Mouse (Mus musculus) small intestine, adult 10 weeks (tissue): ENCODE measurements around the gene Gm10722. TPM values are rescaled to one million over a fixed set of nuclear protein-coding genes. Genes with fewer than 3 reads are reported as not detected.

Experiments used
- polyA plus RNA-seq: library from polyadenylated mRNA; stranded (reverse); fragments of 350-450 nt; fragmentation: Illumina TruSeq; extraction: RNeasy Lipid Tissue Mini Kit (QIAGEN cat#74804); gene quantifications from one replicate; pipeline ENCODE4 v1.2.3, GENCODE M21; 2014; ENCODE audit warnings: low replicate concordance

Gene Gm10722
- polyA plus RNA-seq, result not detected

DNA sequence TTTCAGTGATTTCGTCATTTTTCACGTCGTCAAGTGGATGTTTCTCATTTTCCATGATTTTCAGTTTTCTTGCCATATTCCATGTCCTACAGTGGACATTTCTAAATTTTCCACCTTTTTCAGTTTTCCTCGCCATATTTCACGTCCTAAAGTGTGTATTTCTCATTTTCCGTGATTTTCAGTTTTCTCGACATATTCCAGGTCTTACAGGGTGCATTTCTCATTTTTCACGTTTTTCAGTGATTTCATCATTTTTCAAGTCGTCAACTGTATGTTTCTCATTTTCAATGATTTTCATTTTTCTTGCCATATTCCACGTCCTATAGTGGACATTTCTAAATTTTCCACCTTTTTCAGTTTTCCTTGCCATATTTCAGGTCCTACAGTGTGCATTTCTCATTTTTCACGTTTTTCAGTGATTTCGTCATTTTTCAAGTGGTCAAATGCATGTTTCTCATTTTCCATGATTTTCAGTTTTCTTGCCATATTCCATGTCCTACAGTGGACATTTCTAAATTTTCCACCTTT lies at the start of gene Gm10722:
Gm10722 (plus strand) TSS at position 478 of the 528 bp plus-strand sequence.

DNA sequence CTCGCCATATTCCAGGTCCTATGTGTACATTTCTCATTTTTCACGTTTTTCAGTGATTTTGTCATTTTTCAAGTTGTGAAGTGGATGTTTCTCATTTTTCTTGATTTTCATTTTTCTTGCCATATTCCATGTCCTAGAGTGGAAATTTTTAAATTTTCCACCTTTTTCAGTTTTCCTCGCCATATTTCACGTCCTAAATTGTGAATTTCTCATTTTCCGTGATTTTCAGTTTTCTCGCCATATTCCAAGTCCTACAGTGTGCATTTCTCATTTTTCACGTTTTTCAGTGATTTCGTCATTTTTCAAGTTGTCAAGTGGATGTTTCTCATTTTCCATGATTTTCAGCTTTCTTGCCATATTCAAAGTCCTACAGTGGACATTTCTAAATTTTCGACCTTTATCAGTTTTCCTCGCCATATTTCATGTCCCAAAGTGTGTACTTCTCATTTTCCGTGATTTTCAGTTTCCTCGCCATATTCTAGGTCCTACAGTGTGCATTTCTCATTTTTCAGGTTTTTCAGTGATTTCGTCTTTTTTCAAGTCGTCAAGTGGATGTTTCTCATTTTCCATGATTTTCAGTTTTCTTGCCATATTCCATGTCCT lies 2.2 kb downstream of the Gm10722 start, which contains the start of gene Gm11168:
Gm11168 (plus strand) TSS at position 553 of the 603 bp plus-strand sequence.

DNA sequence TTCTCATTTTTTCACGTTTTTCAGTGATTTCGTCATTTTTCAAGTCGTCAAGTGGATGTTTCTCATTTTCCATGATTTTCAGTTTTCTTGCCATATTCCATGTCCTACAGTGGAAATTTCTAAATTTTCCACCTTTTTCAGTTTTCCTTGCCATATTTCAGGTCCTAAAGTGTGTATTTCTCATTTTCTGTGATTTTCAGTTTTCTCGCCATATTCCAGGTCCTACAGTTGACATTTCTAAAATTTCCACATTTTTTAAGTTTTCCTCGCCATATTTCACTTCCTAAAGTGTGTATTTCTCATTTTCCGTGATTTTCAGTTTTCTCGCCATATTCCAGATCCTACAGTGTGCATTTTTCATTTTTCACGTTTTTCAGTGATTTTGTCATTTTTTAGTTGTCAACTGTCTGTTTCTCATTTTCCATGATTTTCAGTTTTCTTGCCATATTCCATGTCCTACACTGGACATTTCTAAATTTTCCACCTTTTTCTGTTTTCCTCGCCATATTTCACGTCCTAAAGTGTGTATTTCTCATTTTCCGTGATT lies 12.1 kb downstream of the Gm10722 start, which contains the start of gene Gm10721:
Gm10721 (plus strand) TSS at position 408 of the 547 bp plus-strand sequence.

DNA sequence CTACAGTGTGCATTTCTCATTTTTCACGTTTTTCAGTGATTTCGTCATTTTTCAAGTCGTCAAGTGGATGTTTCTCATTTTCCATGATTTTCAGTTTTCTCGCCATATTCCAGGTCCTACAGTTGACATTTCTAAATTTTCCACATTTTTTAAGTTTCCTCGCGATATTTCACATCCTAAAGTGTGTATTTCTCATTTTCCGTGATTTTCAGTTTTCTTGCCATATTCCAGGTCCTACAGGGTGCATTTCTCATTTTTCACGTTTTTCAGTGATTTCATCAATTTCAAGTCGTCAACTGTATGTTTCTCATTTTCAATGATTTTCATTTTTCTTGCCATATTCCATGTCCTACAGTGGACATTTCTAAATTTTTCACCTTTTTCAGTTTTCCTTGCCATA lies 14.6 kb downstream of the Gm10722 start, which contains the start of gene Gm10720:
Gm10720 (plus strand) TSS at position 301 of the 400 bp plus-strand sequence.

DNA sequence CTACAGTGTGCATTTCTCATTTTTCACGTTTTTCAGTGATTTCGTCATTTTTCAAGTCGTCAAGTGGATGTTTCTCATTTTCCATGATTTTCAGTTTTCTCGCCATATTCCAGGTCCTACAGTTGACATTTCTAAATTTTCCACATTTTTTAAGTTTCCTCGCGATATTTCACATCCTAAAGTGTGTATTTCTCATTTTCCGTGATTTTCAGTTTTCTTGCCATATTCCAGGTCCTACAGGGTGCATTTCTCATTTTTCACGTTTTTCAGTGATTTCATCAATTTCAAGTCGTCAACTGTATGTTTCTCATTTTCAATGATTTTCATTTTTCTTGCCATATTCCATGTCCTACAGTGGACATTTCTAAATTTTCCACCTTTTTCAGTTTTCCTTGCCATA lies 16.4 kb downstream of the Gm10722 start, which contains the start of gene Gm10719:
Gm10719 (plus strand) TSS at position 301 of the 400 bp plus-strand sequence.

DNA sequence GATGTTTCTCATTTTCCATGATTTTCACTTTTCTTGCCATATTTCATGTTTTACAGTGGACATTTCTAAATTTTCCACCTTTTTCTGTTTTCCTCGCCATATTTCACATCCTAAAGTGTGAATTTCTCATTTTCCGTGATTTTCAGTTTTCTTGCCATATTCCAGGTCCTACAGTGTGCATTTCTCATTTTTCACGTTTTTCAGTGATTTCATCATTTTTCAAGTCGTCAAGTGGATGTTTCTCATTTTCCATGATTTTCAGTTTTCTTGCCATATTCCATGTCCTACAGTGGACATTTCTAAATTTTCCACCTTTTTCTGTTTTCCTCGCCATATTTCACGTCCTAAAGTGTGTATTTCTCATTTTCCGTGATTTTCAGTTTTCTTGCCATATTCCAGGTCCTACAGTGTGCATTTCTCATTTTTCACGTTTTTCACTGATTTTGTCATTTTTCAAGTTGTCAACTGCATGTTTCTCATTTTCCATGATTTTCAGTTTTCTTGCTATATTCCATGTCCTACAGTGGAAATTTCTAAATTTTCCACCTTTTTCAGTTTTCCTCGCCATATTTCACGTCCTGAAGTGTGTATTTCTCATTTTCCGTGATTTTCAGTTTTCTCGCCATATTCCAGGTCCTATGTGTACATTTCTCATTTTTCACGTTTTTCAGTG lies 22.7 kb downstream of the Gm10722 start, which contains the start of gene Gm10718:
Gm10718 (plus strand) TSS at position 236 of the 673 bp plus-strand sequence.

DNA sequence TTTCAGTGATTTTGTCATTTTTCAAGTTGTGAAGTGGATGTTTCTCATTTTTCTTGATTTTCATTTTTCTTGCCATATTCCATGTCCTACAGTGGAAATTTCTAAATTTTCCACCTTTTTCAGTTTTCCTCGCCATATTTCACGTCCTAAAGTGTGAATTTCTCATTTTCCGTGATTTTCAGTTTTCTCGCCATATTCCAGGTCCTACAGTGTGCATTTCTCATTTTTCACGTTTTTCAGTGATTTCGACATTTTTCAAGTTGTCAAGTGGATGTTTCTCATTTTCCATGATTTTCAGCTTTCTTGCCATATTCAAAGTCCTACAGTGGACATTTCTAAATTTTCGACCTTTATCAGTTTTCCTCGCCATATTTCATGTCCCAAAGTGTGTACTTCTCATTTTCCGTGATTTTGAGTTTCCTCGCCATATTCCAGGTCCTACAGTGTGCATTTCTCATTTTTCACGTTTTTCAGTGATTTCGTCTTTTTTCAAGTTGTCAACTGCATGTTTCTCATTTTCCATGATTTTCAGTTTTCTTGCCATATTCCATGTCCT lies 24.3 kb downstream of the Gm10722 start, which contains the start of gene Gm10717:
Gm10717 (plus strand) TSS at position 506 of the 556 bp plus-strand sequence.

DNA sequence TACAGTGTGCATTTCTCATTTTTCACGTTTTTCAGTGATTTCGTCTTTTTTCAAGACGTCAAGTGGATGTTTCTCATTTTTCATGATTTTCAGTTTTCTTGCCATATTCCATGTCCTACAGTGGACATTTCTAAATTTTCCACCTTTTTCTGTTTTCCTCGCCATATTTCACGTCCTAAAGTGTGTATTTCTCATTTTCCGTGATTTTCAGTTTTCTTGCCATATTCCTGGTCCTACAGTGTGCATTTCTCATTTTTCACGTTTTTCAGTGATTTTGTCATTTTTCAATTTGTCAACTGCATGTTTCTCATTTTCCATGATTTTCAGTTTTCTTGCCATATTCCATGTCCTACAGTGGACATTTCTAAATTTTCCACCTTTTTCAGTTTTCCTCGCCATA lies 33.6 kb downstream of the Gm10722 start, which contains the start of gene Gm17535:
Gm17535 (plus strand) TSS at position 301 of the 400 bp plus-strand sequence.

DNA sequence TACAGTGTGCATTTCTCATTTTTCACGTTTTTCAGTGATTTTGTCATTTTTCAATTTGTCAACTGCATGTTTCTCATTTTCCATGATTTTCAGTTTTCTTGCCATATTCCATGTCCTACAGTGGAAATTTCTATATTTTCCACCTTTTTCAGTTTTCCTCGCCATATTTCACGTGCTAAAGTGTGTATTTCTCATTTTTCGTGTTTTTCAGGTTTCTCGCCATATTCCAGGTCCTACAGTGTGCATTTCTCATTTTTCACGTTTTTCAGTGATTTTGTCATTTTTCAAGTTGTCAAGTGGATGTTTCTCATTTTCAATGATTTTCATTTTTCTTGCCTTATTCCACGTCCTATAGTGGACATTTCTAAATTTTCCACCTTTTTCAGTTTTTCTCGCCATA lies 35.9 kb downstream of the Gm10722 start, which contains the start of gene Gm10715:
Gm10715 (plus strand) TSS at position 301 of the 400 bp plus-strand sequence.

Other genes starting within 250 kb of the Gm10722 start
- gene Gm11168, start 2.4 kb downstream of the Gm10722 start, polyA plus RNA-seq, result not detected
- gene Gm10721, start 12.2 kb downstream of the Gm10722 start, polyA plus RNA-seq, result not detected
- not detected for gene Gm10720, start 14.7 kb downstream of the Gm10722 start, polyA plus RNA-seq
- not detected for gene Gm10719, start 16.5 kb downstream of the Gm10722 start, polyA plus RNA-seq
- not detected for gene Gm10718, start 22.6 kb downstream of the Gm10722 start, polyA plus RNA-seq
- gene Gm10717, start 24.5 kb downstream of the Gm10722 start, polyA plus RNA-seq, result not detected
- gene Gm17535, start 33.7 kb downstream of the Gm10722 start, polyA plus RNA-seq, result not detected
- not detected for gene Gm10715, start 36.0 kb downstream of the Gm10722 start, polyA plus RNA-seq